Mouse (Mus musculus) hindbrain, embryonic 11.5 days (tissue): Measurements from ENCODE around the gene Pex11b. TPM values are rescaled to one million over a fixed set of nuclear protein-coding genes. Genes with fewer than 3 reads are reported as not detected.

ENCODE experiments used
- ATAC-seq: fragments of 200-750 bp; cut with Nextera tagmentation; 2 replicates; pipeline ENCODE4 v1.8.0; 2017; ENCODE audit warnings: mild to moderate bottlenecking, moderate TSS enrichment, moderate library complexity; ENCODE audit not compliant: low FRiP score
- DNase-seq: peaks from one replicate; pipeline ENCODE4 v3.0.0-alpha.2; 2015; ENCODE audit warnings: low spot score
- H3K27ac ChIP-seq: fragments of 300-500 bp; sonication (generic); 2 replicates; pipeline ENCODE4 v1.5.1; 2014; ENCODE audit warnings: mild to moderate bottlenecking, low read depth, low read length
- H3K27me3 ChIP-seq: fragments of 300-500 bp; sonication (generic); 2 replicates; pipeline ENCODE4 v1.6.1; 2014; ENCODE audit warnings: mild to moderate bottlenecking, low read length, moderate library complexity, mixed read lengths; ENCODE audit not compliant: control insufficient read depth, insufficient read depth
- H3K36me3 ChIP-seq: fragments of 300-500 bp; sonication (generic); 2 replicates; pipeline ENCODE4 v1.6.1; 2014; ENCODE audit warnings: mild to moderate bottlenecking, low read length, moderate library complexity, mixed read lengths; ENCODE audit not compliant: control insufficient read depth, insufficient read depth
- H3K4me1 ChIP-seq: fragments of 300-500 bp; sonication (generic); replicated peaks from 2 replicates; pipeline ENCODE4 v1.6.1; 2014; ENCODE audit warnings: low read length, mixed read lengths; ENCODE audit not compliant: control insufficient read depth, insufficient read depth
- H3K4me2 ChIP-seq: fragments of 300-500 bp; sonication (generic); replicated peaks from 2 replicates; pipeline ENCODE4 v1.6.1; 2014; ENCODE audit warnings: mild to moderate bottlenecking, low read depth, low read length
- H3K4me3 ChIP-seq: fragments of 300-500 bp; sonication (generic); 2 replicates; pipeline ENCODE4 v1.5.1; 2014; ENCODE audit warnings: low read depth, low read length
- H3K9ac ChIP-seq: fragments of 300-500 bp; sonication (generic); 2 replicates; pipeline ENCODE4 v1.6.1; 2014; ENCODE audit warnings: low read depth, low read length
- H3K9me3 ChIP-seq: fragments of 300-500 bp; sonication (generic); 2 replicates; pipeline ENCODE4 v1.6.1; 2016; ENCODE audit warnings: low read length; ENCODE audit not compliant: control insufficient read depth
- WGBS: fragments of 180-500 bp; shearing (Covaris S2); extraction: QIAGEN DNeasy Blood & Tissue Kit; methylation state at CpG from one replicate; pipeline ENCODE4 v1.1.7; 2014; 5-methylcytosine and 5-hydroxymethylcytosine counted together
- polyA plus RNA-seq: library from polyadenylated mRNA; unstranded; fragments of >200 nt; fragmentation: Nextera tagmentation; extraction: Ambion mirVana; gene quantifications from 2 replicates; pipeline ENCODE4 v1.2.1, GENCODE M21; 2014

Gene Pex11b
- polyA plus RNA-seq, result 42.8 and 44.6 TPM in 2 replicates

- no peaks in the 10 kb centered on the region for H3K27me3 ChIP-seq
- peak within 1 kb of the TSS; percentile 98 for H3K9ac ChIP-seq
- peak within 1 kb of the TSS; percentile 80 for H3K27ac ChIP-seq
- DNase-seq (peak; percentile 83), ATAC-seq (peak; percentile 88)
- no peaks in the 10 kb centered on the region for H3K9me3 ChIP-seq
- no peaks in the 10 kb centered on the region; the same call in 1 of the 2 replicates for H3K4me1 ChIP-seq
- 2% methylated on average over 59 of the region's 60 CpGs for WGBS
- peaks cover 2% of the 10 kb centered on the region; the same call in 1 of the 2 replicates for H3K36me3 ChIP-seq
- H3K4me2 ChIP-seq, result peak within 1 kb of the TSS; percentile 93
- H3K4me3 ChIP-seq, result peak within 1 kb of the TSS; percentile 90
Observed at GRCm38 (mm10) chr3:96634928-96635879, at the start of gene Pex11b, which contains the start of gene Gm42957. Pex11b (plus strand) TSS chr3:96635376. Gm42957 (plus strand) TSS chr3:96635474.

DNA sequence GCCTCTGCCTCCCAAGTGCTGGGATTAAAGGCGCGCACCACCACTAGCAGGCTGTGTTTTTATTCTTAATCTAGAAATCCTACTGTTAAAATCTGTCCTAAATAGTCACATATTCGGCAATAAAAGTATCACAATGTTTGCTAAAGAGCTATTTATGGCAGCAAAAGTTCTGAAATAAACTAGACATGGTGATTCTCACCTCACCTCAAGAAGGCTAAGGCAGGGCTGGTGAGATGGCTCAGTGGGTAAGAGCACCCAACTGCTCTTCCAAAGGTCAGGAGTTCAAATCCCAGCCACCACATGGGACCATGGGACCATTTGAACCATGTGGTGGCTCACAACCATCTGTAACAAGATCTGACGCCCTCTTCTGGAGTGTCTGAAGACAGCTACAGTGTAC lies 44.5 kb upstream of the Pex11b start:
- no peak for DNase-seq
- no peaks in the 10 kb centered on the region for H3K36me3 ChIP-seq
- H3K9me3 ChIP-seq, result no peaks in the 10 kb centered on the region
- no peak overlapping the region for H3K9ac ChIP-seq
- no peak for ATAC-seq
- H3K4me3 ChIP-seq, result no peak overlapping the region
- no peak overlapping the region for H3K4me2 ChIP-seq
- H3K27ac ChIP-seq, result no peak overlapping the region
- no peaks in the 10 kb centered on the region for H3K4me1 ChIP-seq
- WGBS, result 78% methylated on average over 4 of the region's 4 CpGs
- H3K27me3 ChIP-seq, result peaks cover 2% of the 10 kb centered on the region; the same call in 1 of the 2 replicates

GRCm38 (mm10) chr3:96593374-96593773 lies 41.8 kb upstream of the Pex11b start:
- DNase-seq, result peak; percentile 43
- peaks cover 14% of the 10 kb centered on the region; the same call in 1 of the 2 replicates for H3K27me3 ChIP-seq
- peak overlapping the region; percentile 51; the same call in 1 of the 2 replicates for H3K27ac ChIP-seq
- peaks cover 16% of the 10 kb centered on the region for H3K4me1 ChIP-seq
- peak overlapping the region; percentile 54 for H3K9ac ChIP-seq
- H3K36me3 ChIP-seq, result no peaks in the 10 kb centered on the region
- no peak for ATAC-seq
- H3K4me3 ChIP-seq, result peak overlapping the region; percentile 47
- peak overlapping the region; percentile 62 for H3K4me2 ChIP-seq
- H3K9me3 ChIP-seq, result no peaks in the 10 kb centered on the region
- WGBS, result 1% methylated on average over 10 of the region's 10 CpGs

GRCm38 (mm10) chr3:96593790-96594560 lies 41.2 kb upstream of the Pex11b start, which contains the start of gene Polr3gl:
Polr3gl (minus strand) TSS chr3:96594181.
- peaks cover 19% of the 10 kb centered on the region for H3K4me1 ChIP-seq
- peak within 1 kb of the TSS; percentile 51; the same call in 1 of the 2 replicates for H3K27ac ChIP-seq
- DNase-seq (peak; percentile 93), ATAC-seq (peak; percentile 86)
- no peaks in the 10 kb centered on the region for H3K36me3 ChIP-seq
- no peaks in the 10 kb centered on the region for H3K9me3 ChIP-seq
- peak within 1 kb of the TSS; percentile 47 for H3K4me3 ChIP-seq
- H3K4me2 ChIP-seq, result peak within 1 kb of the TSS; percentile 62
- H3K9ac ChIP-seq, result peak within 1 kb of the TSS; percentile 54
- WGBS, result under 1% methylated on average over 36 of the region's 38 CpGs
- H3K27me3 ChIP-seq, result peaks cover 16% of the 10 kb centered on the region; the same call in 1 of the 2 replicates

GRCm38 (mm10) chr3:96594851-96595250 lies 40.3 kb upstream of the Pex11b start:
- Histone ChIP-seq H3K9ac (no peak overlapping the region), H3K4me1 (peaks cover 19% of the 10 kb centered on the region), H3K27ac (no peak overlapping the region), H3K4me2 (no peak overlapping the region), H3K27me3 (peaks cover 16% of the 10 kb centered on the region; the same call in 1 of the 2 replicates), H3K9me3 (no peaks in the 10 kb centered on the region), H3K4me3 (no peak overlapping the region), H3K36me3 (no peaks in the 10 kb centered on the region)
- no peak for ATAC-seq
- no peak for DNase-seq
- 79% methylated on average over 5 of the region's 5 CpGs for WGBS

DNA sequence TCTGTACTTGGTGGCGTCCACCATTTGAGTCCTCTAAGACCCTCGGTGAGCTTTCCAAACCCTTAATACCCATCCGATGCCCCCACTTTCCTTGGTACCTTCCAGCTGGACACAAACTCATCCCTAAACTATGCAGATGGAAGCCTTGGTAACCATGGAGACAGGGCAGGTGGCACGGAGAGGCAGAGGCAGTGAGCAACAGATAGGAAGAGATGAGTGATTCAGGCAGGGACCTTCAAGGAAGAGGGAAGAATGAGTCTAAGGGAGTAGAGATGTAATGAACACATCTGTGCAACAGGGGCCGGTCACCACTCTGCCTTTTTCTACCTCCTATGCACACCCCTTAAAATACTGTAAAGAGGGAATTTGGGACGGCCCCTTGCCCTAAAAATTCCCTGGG lies 39.5 kb upstream of the Pex11b start:
- ATAC-seq, result no peak
- peaks cover 19% of the 10 kb centered on the region for H3K4me1 ChIP-seq
- no peaks in the 10 kb centered on the region for H3K36me3 ChIP-seq
- H3K27me3 ChIP-seq, result peaks cover 16% of the 10 kb centered on the region; the same call in 1 of the 2 replicates
- no peak overlapping the region for H3K27ac ChIP-seq
- no peak overlapping the region for H3K9ac ChIP-seq
- H3K4me2 ChIP-seq, result no peak overlapping the region
- DNase-seq, result peak; percentile 18
- 26% methylated on average over 6 of the region's 6 CpGs for WGBS
- H3K4me3 ChIP-seq, result no peak overlapping the region
- no peaks in the 10 kb centered on the region for H3K9me3 ChIP-seq

GRCm38 (mm10) chr3:96596228-96596707 lies 38.9 kb upstream of the Pex11b start, which contains the start of gene Ankrd34a:
Ankrd34a (plus strand) TSS chr3:96596636.
- peaks cover 16% of the 10 kb centered on the region; the same call in 1 of the 2 replicates for H3K27me3 ChIP-seq
- ATAC-seq, result no peak
- DNase-seq, result peak; percentile 38
- no peaks in the 10 kb centered on the region for H3K36me3 ChIP-seq
- H3K4me2 ChIP-seq, result peak within 1 kb of the TSS; percentile 90
- peaks cover 19% of the 10 kb centered on the region for H3K4me1 ChIP-seq
- peak within 1 kb of the TSS; percentile 39 for H3K4me3 ChIP-seq
- H3K27ac ChIP-seq, result no peak within 1 kb of the TSS; the same call in 1 of the 2 replicates
- under 1% methylated on average over 16 of the region's 23 CpGs for WGBS
- no peaks in the 10 kb centered on the region for H3K9me3 ChIP-seq
- peak within 1 kb of the TSS; percentile 72 for H3K9ac ChIP-seq

GRCm38 (mm10) chr3:96596855-96597254 lies 38.3 kb upstream of the Pex11b start:
- peaks cover 19% of the 10 kb centered on the region for H3K4me1 ChIP-seq
- peak; percentile 34 for DNase-seq
- WGBS, result 0% methylated on average over 10 of the region's 12 CpGs

More at GRCm38 (mm10) chr3:96596855-96597254, 38.3 kb upstream of the Pex11b start:
- Histone ChIP-seq H3K9me3 (no peaks in the 10 kb centered on the region), H3K27ac (no peak overlapping the region), H3K4me3 (peak overlapping the region; percentile 39), H3K9ac (peak overlapping the region; percentile 72), H3K36me3 (no peaks in the 10 kb centered on the region), H3K4me2 (peak overlapping the region; percentile 90), H3K27me3 (peaks cover 16% of the 10 kb centered on the region; the same call in 1 of the 2 replicates)
- no peak for ATAC-seq
